Mouse (Mus musculus) lung, postnatal 4 days (tissue): ENCODE measurements around the gene Tnfrsf21.

ENCODE experiments used
- DNase-seq, 2 experiments: peaks; one replicate each; pipeline ENCODE4 v3.0.0; 2021

Tnfrsf21 gene

DNA sequence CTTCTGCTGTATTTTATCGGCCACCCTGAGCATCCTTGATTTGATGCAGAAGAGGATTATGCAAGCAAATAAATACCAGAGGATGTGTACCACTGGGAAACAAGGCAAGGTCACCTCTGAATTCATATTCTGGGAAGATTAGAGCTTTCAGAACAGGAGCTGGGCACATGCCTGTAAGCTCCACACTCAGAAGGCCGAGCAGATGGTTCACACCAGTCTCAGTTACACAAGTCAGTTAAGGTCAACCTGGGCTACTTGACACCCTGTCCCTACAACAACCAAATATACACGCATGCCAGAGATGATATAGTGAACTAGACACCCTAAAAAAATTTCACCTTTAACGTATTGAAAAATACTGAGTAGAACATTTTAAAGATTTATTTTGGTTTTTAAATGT lies 116.8 kb downstream of the Tnfrsf21 start:
- DNase-seq, result no peak

DNA sequence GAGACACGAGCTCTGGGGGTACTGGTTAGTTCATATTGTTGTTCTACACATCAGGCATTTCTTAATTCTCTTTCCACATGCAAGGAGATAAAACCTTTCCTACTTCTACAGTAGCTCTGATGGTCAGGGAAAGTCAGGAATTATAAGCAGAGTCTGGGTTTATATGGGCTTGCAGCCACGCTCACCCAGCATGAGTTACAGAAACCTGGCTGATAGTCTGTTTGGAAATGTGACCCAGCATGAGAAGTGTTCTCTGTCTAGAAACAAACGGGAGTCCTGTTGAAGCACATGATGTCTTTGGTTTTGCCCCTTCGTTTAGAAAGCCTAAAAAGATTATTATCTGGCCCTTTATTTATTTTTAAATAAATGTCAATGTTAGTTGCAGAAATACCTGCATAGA lies 118.6 kb downstream of the Tnfrsf21 start:
- DNase-seq, result no peak

DNA sequence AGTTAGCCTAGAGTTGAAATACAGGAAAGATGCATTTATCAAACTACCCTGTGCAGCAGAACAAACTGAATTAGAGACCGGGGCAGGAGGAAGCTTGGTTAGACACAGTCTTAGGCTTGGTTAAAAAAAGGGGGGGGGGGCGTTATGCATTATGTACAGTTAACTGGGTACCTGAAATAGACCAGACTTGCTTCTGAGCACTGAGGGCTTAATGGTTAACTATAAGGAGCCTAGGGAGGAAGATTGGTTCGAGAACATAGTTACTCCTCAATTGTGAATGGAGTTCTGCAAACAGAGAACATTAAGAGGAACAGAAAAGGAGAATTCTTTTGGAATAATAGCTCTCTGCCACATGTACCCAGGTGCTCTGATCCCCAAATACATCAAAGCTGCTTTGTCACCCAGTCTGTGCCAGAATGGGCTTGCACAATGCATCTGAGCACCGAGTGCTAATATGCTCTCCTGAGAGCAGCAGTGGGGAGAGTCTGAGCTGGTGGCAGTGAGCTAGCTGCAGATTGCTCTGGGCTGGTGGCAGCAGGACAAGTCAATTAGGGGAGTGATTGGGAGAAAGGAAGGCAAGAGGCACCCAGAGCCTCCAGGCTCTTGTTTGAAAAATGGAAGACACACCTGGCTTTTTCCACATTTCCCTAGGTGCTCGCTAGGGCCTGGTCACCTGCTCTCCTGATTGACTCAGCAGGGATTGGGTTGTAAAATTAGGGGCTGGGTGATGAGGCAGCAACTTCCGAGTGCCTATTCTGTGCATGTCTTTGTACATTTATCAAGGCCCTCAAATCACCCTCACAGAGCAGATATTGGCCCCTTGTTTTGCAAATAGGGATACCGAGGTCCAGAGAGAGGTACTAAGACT lies 119.3 kb downstream of the Tnfrsf21 start:
- DNase-seq, result no peak

DNA sequence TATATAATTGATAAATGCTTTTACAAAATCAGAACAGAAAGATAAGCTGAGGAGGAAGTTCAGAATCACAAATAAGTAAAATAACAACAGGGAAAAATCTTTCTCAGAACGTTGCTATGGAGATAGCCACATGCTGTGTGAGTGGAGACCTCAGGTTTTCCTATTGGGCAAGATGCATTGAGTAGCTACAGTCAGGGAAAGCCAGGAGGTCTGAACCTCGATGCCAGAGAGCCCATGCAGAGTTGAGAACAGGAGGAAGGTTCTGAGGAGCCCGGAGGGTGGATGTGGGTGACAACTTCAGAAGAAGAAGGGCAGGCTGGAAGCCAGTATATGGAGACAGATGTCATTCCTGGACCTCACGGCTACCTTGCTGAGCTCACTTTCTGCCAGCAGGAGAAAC lies 120.4 kb downstream of the Tnfrsf21 start:
- no peak for DNase-seq

DNA sequence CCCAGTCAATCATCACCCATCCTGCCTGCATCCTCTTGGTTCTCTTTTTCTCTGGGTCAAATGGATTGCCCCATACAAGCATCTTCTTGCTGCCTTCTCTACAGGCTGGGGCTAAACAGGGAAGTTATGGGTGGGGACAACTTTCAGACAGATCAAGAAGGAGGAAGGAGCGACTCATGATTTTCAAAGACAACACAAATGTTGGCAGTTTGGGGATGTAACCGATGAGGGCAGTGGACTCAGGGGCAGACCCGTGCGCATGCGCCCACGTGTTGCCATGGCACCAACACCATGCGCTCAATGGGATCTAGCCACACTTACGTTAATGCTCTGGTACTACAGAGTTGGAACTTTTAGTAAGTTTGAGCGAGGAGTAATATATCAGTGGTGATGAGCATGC lies 121.5 kb downstream of the Tnfrsf21 start:
- DNase-seq, result peak; percentile 63 to 72

DNA sequence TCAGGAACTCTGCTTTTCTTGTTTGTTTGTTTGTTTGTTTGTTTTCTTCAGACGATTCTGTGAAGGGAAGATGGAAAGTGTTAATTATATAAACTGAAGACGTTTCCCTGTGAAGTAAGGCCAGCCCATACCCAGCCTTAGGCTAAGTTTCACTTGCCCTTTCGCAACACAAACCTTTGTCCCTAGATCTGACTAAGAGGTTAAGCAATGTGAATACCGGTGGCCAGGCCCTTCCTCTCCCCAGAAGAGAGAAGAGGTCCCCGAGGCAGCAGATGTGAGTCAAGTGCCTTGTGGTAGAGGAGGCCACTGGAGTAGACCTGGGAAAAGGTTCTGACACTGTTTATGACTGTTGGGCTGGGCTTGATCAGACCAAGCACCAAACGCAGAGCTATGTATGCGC lies 122.0 kb downstream of the Tnfrsf21 start:
- peak; percentile 37 to 43 for DNase-seq
